Mouse (Mus musculus): Measurements from ENCODE around the gene Tbce. TPM values are rescaled to one million over a fixed set of nuclear protein-coding genes. Genes with fewer than 3 reads are reported as not detected.
"Not testable (repeated sequence)": the region's sequence is repeated elsewhere in the genome, so short reads cannot be mapped to it uniquely, and the experiment has no call there.

Gene Tbce
- polyA plus RNA-seq, 1 experiment from 2014 or later = 69.1 TPM

DNA sequence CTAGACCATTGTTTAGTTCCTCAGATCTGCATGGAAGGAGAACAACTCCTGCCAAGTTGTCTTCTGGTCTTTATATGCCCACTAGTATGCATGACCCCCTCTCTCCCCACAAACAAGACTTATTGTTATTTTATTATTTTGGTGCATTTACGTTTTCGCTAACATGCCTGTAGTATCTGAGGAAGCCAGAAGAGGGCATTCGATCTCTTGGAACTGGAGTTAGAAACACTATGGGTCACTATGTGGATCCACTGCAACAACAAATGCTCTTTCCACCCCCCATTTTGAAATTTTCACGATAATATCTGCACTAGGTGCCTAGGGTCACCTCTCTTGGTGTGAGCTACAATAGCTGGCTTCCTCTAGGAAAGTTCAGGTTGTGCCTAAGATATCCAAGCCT lies 35.4 kb downstream of the Tbce start:
- Histone ChIP-seq H3K4me1 (ENCODE audit: control insufficient read depth, insufficient read depth, low read length) (no peaks in the 10 kb centered on the region), H3K9me3 (ENCODE audit: control insufficient read depth, low read length) (no peaks in the 10 kb centered on the region), H3K27me3 (ENCODE audit: control insufficient read depth, insufficient read depth, low read length) (no peaks in the 10 kb centered on the region), H3K4me3 (ENCODE audit: low read depth, low read length) (no peak overlapping the region), H3K4me2 (ENCODE audit: low read depth) (no peak overlapping the region), H3K27ac (ENCODE audit: low read depth, low read length) (no peak overlapping the region), H3K36me3 (ENCODE audit: control insufficient read depth, insufficient read depth, low read length) (no peaks in the 10 kb centered on the region), H3K9ac (ENCODE audit: low read length) (no peak overlapping the region)
- 86% methylated on average over 4 of the region's 4 CpGs for WGBS
- DNase-seq (ENCODE audit: low spot score) (no peak), ATAC-seq (ENCODE audit: insufficient read depth, low FRiP score, low TSS enrichment) (no peak)

- H3K4me3 ChIP-seq (ENCODE audit: low read depth, low read length) = no peak overlapping the region
- H3K4me1 ChIP-seq (ENCODE audit: control insufficient read depth, insufficient read depth, low read length) = no peaks in the 10 kb centered on the region
- H3K9me3 ChIP-seq (ENCODE audit: control insufficient read depth, low read length) = no peaks in the 10 kb centered on the region
- H3K9ac ChIP-seq (ENCODE audit: low read length) = no peak overlapping the region
- H3K36me3 ChIP-seq (ENCODE audit: control insufficient read depth, insufficient read depth, low read length) = no peaks in the 10 kb centered on the region
- no peaks in the 10 kb centered on the region for H3K27me3 ChIP-seq (ENCODE audit: control insufficient read depth, insufficient read depth, low read length)
- H3K27ac ChIP-seq (ENCODE audit: low read depth, low read length) = no peak overlapping the region
- WGBS = 86% methylated on average over 2 of the region's 2 CpGs
- H3K4me2 ChIP-seq (ENCODE audit: low read depth) = no peak overlapping the region
- ATAC-seq (ENCODE audit: insufficient read depth, low FRiP score, low TSS enrichment) = no peak
- no peak for DNase-seq (ENCODE audit: low spot score)
Measured at GRCm38 (mm10) chr13:14002706-14003105, 36.7 kb downstream of the Tbce start.

GRCm38 (mm10) chr13:13997476-13997875 lies 42.0 kb downstream of the Tbce start:
- Histone ChIP-seq H3K4me3 (ENCODE audit: low read depth, low read length) (no peak overlapping the region), H3K9me3 (ENCODE audit: control insufficient read depth, low read length) (no peaks in the 10 kb centered on the region), H3K4me1 (ENCODE audit: control insufficient read depth, insufficient read depth, low read length) (no peaks in the 10 kb centered on the region), H3K27me3 (ENCODE audit: control insufficient read depth, insufficient read depth, low read length) (no peaks in the 10 kb centered on the region), H3K4me2 (ENCODE audit: low read depth) (no peak overlapping the region), H3K27ac (ENCODE audit: low read depth, low read length) (no peak overlapping the region), H3K9ac (ENCODE audit: low read length) (no peak overlapping the region), H3K36me3 (ENCODE audit: control insufficient read depth, insufficient read depth, low read length) (peaks cover 2% of the 10 kb centered on the region; the same call in 1 of the 2 replicates)
- 88% methylated on average over 5 of the region's 5 CpGs for WGBS
- ATAC-seq (ENCODE audit: insufficient read depth, low FRiP score, low TSS enrichment) (no peak), DNase-seq (ENCODE audit: low spot score) (no peak)

DNA sequence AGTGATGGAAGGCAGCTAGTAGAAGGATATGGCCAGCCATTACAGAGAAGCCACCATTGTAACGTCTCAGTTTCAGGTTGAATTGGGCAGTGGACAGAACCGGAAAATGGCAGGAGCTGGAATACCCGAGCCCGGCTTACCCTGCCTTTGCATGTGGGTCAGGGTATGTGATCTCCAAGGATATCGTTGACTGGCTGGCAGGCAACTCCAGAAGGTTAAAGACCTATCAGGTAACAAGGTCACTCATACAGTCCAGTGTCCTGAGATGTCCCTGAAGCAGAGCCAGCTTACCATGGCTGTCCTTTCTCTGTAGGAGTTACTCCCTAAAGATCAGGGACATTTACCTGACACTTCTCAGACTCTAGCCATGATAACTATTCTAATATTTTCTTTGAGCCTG lies 44.4 kb downstream of the Tbce start:
- Histone ChIP-seq H3K4me1 (ENCODE audit: control insufficient read depth, insufficient read depth, low read length) (no peaks in the 10 kb centered on the region), H3K4me2 (ENCODE audit: low read depth) (no peak overlapping the region), H3K9ac (ENCODE audit: low read length) (no peak overlapping the region), H3K4me3 (ENCODE audit: low read depth, low read length) (no peak overlapping the region), H3K9me3 (ENCODE audit: control insufficient read depth, low read length) (no peaks in the 10 kb centered on the region), H3K27ac (ENCODE audit: low read depth, low read length) (no peak overlapping the region), H3K27me3 (ENCODE audit: control insufficient read depth, insufficient read depth, low read length) (no peaks in the 10 kb centered on the region), H3K36me3 (ENCODE audit: control insufficient read depth, insufficient read depth, low read length) (peaks cover 2% of the 10 kb centered on the region; the same call in 1 of the 2 replicates)
- DNase-seq (ENCODE audit: low spot score) (no peak), ATAC-seq (ENCODE audit: insufficient read depth, low FRiP score, low TSS enrichment) (no peak)
- WGBS = 94% methylated on average over 5 of the region's 5 CpGs

GRCm38 (mm10) chr13:13993041-13993440 lies 46.4 kb downstream of the Tbce start:
- 82% methylated on average over 3 of the region's 3 CpGs for WGBS
- no peaks in the 10 kb centered on the region for H3K4me1 ChIP-seq (ENCODE audit: control insufficient read depth, insufficient read depth, low read length)
- ATAC-seq (ENCODE audit: insufficient read depth, low FRiP score, low TSS enrichment) (no peak), DNase-seq (ENCODE audit: low spot score) (no peak)
- no peaks in the 10 kb centered on the region for H3K9me3 ChIP-seq (ENCODE audit: control insufficient read depth, low read length)
- H3K4me2 ChIP-seq (ENCODE audit: low read depth) = no peak overlapping the region
- H3K9ac ChIP-seq (ENCODE audit: low read length) = no peak overlapping the region
- H3K4me3 ChIP-seq (ENCODE audit: low read depth, low read length) = no peak overlapping the region
- no peaks in the 10 kb centered on the region for H3K27me3 ChIP-seq (ENCODE audit: control insufficient read depth, insufficient read depth, low read length)
- H3K36me3 ChIP-seq (ENCODE audit: control insufficient read depth, insufficient read depth, low read length) = peaks cover 4% of the 10 kb centered on the region
- H3K27ac ChIP-seq (ENCODE audit: low read depth, low read length) = no peak overlapping the region

DNA sequence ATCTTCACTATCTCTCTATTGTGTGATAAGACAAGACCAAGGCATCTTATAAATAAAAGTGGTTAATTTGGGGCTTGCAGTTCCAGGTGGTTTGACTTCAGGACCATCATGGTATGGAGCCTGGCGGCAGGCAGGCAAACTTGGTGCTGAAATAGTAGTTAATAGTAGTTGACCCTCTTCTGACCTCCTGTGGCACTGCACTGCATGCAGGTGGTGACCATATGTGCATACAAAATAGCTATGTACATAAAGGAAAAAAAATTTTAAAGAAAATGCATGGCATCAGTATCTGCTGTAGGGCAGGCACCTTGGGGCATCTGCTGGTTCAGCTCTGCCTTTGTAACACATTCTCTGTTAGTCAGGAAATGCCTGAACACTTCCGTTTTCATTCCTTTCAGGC lies 49.0 kb downstream of the Tbce start:
- peaks cover 2% of the 10 kb centered on the region; the same call in 1 of the 2 replicates for H3K36me3 ChIP-seq (ENCODE audit: control insufficient read depth, insufficient read depth, low read length)
- H3K27ac ChIP-seq (ENCODE audit: low read depth, low read length) = no peak overlapping the region

GRCm38 (mm10) chr13:13989135-13989534 lies 50.3 kb downstream of the Tbce start:
- H3K36me3 ChIP-seq (ENCODE audit: control insufficient read depth, insufficient read depth, low read length) = peaks cover 2% of the 10 kb centered on the region; the same call in 1 of the 2 replicates
- H3K9me3 ChIP-seq (ENCODE audit: control insufficient read depth, low read length) = no peaks in the 10 kb centered on the region
- no peak overlapping the region for H3K27ac ChIP-seq (ENCODE audit: low read depth, low read length)
- WGBS = 83% methylated on average over 2 of the region's 2 CpGs
- H3K27me3 ChIP-seq (ENCODE audit: control insufficient read depth, insufficient read depth, low read length) = no peaks in the 10 kb centered on the region
- DNase-seq (ENCODE audit: low spot score) (no peak), ATAC-seq (ENCODE audit: insufficient read depth, low FRiP score, low TSS enrichment) (no peak)
- no peak overlapping the region for H3K9ac ChIP-seq (ENCODE audit: low read length)
- no peak overlapping the region for H3K4me2 ChIP-seq (ENCODE audit: low read depth)
- no peaks in the 10 kb centered on the region for H3K4me1 ChIP-seq (ENCODE audit: control insufficient read depth, insufficient read depth, low read length)
- no peak overlapping the region for H3K4me3 ChIP-seq (ENCODE audit: low read depth, low read length)

More for the DNA sequence above, 49.0 kb downstream of the Tbce start:
- ATAC-seq (ENCODE audit: insufficient read depth, low FRiP score, low TSS enrichment) (no peak), DNase-seq (ENCODE audit: low spot score) (peak; percentile 18)
- H3K4me1 ChIP-seq (ENCODE audit: control insufficient read depth, insufficient read depth, low read length) = no peaks in the 10 kb centered on the region
- no peaks in the 10 kb centered on the region for H3K27me3 ChIP-seq (ENCODE audit: control insufficient read depth, insufficient read depth, low read length)
- no peak overlapping the region for H3K4me2 ChIP-seq (ENCODE audit: low read depth)
- H3K4me3 ChIP-seq (ENCODE audit: low read depth, low read length) = no peak overlapping the region
- WGBS = 56% methylated on average over 2 of the region's 2 CpGs
- no peak overlapping the region for H3K9ac ChIP-seq (ENCODE audit: low read length)
- H3K9me3 ChIP-seq (ENCODE audit: control insufficient read depth, low read length) = no peaks in the 10 kb centered on the region

DNA sequence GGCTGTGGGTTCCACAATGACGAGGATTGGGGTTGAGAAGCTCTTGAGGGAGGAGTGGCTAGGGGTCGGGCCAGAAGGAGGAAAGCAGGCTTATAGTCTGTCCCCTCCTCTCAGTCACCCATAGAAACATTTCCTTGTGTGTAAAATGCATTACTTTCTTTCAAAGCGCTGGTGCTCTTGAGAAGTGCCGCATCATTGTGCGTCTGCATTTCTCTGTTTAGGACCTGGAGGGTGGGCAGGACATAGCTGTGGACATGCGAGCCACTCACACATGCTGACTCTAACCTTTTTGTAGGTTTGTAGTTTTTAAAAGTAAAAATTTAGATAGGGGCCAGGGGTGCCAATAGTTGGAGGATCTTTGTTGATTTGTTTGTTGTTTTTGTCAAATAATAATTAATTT lies 55.9 kb downstream of the Tbce start:
- H3K4me3 ChIP-seq (ENCODE audit: low read depth, low read length) = no peak overlapping the region
- no peak overlapping the region for H3K9ac ChIP-seq (ENCODE audit: low read length)
- H3K27me3 ChIP-seq (ENCODE audit: control insufficient read depth, insufficient read depth, low read length) = no peaks in the 10 kb centered on the region
- no peaks in the 10 kb centered on the region for H3K36me3 ChIP-seq (ENCODE audit: control insufficient read depth, insufficient read depth, low read length)
- no peak for DNase-seq (ENCODE audit: low spot score)
- ATAC-seq (ENCODE audit: insufficient read depth, low FRiP score, low TSS enrichment) = no peak
- no peaks in the 10 kb centered on the region for H3K9me3 ChIP-seq (ENCODE audit: control insufficient read depth, low read length)
- H3K27ac ChIP-seq (ENCODE audit: low read depth, low read length) = no peak overlapping the region
- H3K4me2 ChIP-seq (ENCODE audit: low read depth) = no peak overlapping the region
- no peaks in the 10 kb centered on the region for H3K4me1 ChIP-seq (ENCODE audit: control insufficient read depth, insufficient read depth, low read length)
- WGBS = 92% methylated on average over 6 of the region's 6 CpGs

- not testable (repeated sequence) for H3K36me3 ChIP-seq (ENCODE audit: control insufficient read depth, insufficient read depth, low read length); H3K4me2 ChIP-seq (ENCODE audit: low read depth); ATAC-seq (ENCODE audit: insufficient read depth, low FRiP score, low TSS enrichment); H3K27me3 ChIP-seq (ENCODE audit: control insufficient read depth, insufficient read depth, low read length); DNase-seq (ENCODE audit: low spot score); H3K9me3 ChIP-seq (ENCODE audit: control insufficient read depth, low read length); H3K27ac ChIP-seq (ENCODE audit: low read depth, low read length); H3K4me1 ChIP-seq (ENCODE audit: control insufficient read depth, insufficient read depth, low read length); H3K4me3 ChIP-seq (ENCODE audit: low read depth, low read length); H3K9ac ChIP-seq (ENCODE audit: low read length)
- 80% methylated on average over 1 of the region's 1 CpGs for WGBS
Measured at GRCm38 (mm10) chr13:13981842-13982241, 57.6 kb downstream of the Tbce start.
